Mouse (Mus musculus) lung, postnatal 36 days (tissue): ENCODE results near the gene Prl7b1.

ENCODE experiments used
- DNase-seq: peaks from one replicate; pipeline ENCODE4 v3.0.0; 2022; ENCODE audit warnings: mixed read lengths

The Prl7b1 gene

DNA sequence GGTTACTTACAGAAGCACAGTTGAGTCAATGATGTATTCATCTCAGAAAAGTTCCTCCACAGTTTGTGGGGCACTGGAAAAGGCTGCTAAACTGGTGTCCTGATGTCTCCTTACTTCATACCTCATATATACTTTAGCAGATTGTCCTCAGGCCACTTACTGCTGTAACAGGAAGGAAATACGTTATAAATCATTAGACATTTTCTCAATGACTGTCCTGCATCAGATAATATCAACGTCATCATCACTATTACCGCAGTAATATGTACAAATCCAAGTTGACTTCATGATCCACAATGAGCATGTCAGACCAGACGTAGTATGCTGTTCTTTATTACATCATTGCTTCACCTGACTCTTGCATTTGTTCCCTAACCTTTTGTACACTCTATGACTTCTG is at the start of gene Prl7b1:
Gene Prl7b1, minus strand, starts transcription at position 101 of the 400 bp plus-strand sequence.
- no peak for DNase-seq

DNA sequence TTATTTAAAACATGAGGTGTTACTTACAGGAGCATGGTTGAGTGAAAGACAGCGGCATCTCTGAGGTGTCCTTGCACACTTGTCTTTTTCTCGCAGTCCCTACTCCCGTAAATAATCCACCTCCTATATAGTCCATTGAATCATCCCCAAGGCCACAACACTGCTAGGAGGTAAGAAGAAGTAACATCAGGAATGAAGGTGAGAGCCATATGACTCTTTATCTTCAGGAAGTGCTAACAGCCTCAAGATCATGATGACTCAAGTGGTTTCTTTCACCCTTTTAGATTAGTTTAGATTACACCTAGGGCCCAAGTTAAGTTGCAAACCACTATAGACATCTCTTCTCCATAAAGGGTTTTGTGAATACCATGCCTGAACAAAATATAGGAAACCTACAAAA is 32.0 kb upstream of the Prl7b1 start, which contains the start of gene Prl7a1:
Gene Prl7a1, minus strand, starts transcription at position 101 of the 400 bp plus-strand sequence.
- no peak for DNase-seq

DNA sequence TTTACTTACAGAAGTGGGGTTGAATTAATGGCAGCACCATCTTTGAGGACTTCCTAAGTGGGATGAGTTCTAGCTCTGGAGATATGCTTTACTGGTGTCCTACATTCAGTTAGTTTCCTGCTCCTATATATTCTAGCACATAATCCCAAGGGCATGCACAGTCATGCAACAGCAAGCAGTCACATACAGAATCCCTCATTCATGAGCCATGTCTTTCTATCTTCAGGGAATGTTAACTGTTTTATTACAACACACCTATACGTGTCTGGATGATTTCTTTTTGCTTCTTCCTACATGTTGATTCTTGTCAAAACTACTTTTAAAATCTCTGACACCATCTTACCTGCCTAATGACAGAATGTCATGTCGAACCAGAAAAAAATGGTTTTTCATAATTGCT is 28.3 kb downstream of the Prl7b1 start, which contains the start of gene Prl8a1:
Gene Prl8a1, minus strand, starts transcription at position 101 of the 400 bp plus-strand sequence.
- DNase-seq = no peak

DNA sequence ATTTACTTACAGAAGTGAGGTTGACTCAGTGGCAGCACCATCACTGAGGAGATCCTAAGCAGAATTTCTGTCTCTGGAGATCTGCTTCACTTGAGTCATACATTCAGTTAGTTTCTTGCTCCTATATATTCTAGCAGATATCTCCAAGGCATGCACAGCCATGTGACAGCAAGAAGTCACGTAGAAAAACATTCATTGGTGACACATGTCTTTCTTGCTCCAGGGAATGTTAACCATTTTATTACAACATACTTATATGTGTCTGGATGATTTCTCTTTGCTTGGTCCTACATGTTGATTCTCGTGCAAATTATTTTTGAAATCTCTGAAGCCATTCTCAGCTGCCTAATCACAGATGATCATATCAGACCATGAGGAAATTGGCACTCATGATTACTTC is 45.9 kb downstream of the Prl7b1 start, which contains the start of gene Prl8a9:
Gene Prl8a9, minus strand, starts transcription at position 101 of the 400 bp plus-strand sequence.
- no peak for DNase-seq

DNA sequence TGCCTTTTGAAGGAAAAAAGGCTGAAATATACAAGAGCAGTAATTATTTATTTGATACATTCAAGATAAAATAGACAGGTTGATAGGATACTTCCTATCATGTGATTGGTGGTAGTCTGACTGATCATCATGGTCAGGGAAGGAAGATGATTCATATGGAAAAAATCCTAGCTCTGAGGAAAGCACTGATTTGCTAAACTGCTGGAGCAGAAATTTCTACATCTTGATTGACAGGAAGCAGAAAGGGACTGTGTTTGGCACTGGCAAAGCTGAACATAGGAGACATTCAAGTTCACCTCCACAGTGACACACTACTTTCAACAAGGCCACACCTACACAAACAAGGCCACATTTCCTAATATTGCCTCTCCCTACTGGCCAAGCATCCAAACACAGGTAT is 57.0 kb downstream of the Prl7b1 start:
- no peak for DNase-seq
